Mouse (Mus musculus) CH12.LX (cell line): ENCODE data around the gene Cdc14b. TPM values are rescaled to one million over a fixed set of nuclear protein-coding genes. Genes with fewer than 3 reads are reported as not detected.

Experiments
- DNase-seq: peaks from one replicate; pipeline ENCODE4 v3.0.0-alpha.2; 2013; ENCODE audit errors: extremely low read depth
- H3K27ac ChIP-seq: 2 replicates; pipeline ENCODE4 v1.5.1; 2012; ENCODE audit warnings: low read depth, mild to moderate bottlenecking, control low read depth, moderate library complexity; ENCODE audit not compliant: insufficient read depth
- H3K27me3 ChIP-seq: replicated peaks from 2 replicates; pipeline ENCODE3; 2012; ENCODE audit warnings: inconsistent platforms
- H3K36me3 ChIP-seq, 2 experiments: replicated peaks in 1 of 2; 2 replicates each; pipeline versions ENCODE3 to v1.6.1; 2012; ENCODE audit warnings: inconsistent platforms in 1 of 2, low read length in 1 of 2, mild to moderate bottlenecking in 1 of 2, mixed read lengths in 1 of 2, moderate library complexity in 1 of 2; ENCODE audit not compliant: control insufficient read depth in 1 of 2, insufficient read depth in 1 of 2
- H3K4me1 ChIP-seq, 2 experiments: 2 replicates each; pipeline ENCODE4 v1.6.1; 2012; ENCODE audit warnings: inconsistent platforms in 1 of 2, moderate library complexity in 1 of 2; ENCODE audit not compliant: insufficient read depth in 2 of 2, control insufficient read depth in 1 of 2
- H3K4me2 ChIP-seq: 2 replicates; pipeline ENCODE4 v1.6.1; 2012; ENCODE audit warnings: low read depth, mild to moderate bottlenecking, control low read depth; ENCODE audit not compliant: poor library complexity, insufficient read depth, severe bottlenecking
- H3K4me3 ChIP-seq, 3 experiments: fragments of 150-350 bp in 1 of 3; sonication (generic) in 1 of 3; replicated peaks in 1 of 3; 2 replicates each; pipeline versions ENCODE3 to v1.5.1; 2011 to 2012; ENCODE audit warnings: low read depth in 2 of 3, low read length in 2 of 3, mild to moderate bottlenecking in 2 of 3, moderate library complexity in 2 of 3, control low read depth in 1 of 3, improper control_type of control experiment in 1 of 3, inconsistent platforms in 1 of 3, mixed read lengths in 1 of 3; ENCODE audit not compliant: poor library complexity in 1 of 3
- H3K79me2 ChIP-seq: replicated peaks from 2 replicates; pipeline ENCODE4 v1.6.1; 2012; ENCODE audit warnings: mild to moderate bottlenecking, moderate library complexity; ENCODE audit not compliant: control insufficient read depth, poor library complexity, insufficient read depth, severe bottlenecking; ENCODE audit errors: extremely low read depth
- H3K9ac ChIP-seq: 2 replicates; pipeline ENCODE4 v1.6.1; 2012; ENCODE audit warnings: low read depth, mild to moderate bottlenecking, control low read depth, moderate library complexity; ENCODE audit not compliant: insufficient read depth
- H3K9me3 ChIP-seq: replicated peaks from 2 replicates; pipeline ENCODE3; 2012; ENCODE audit warnings: low read length, inconsistent platforms, mixed read lengths
- BHLHE40 ChIP-seq: IDR thresholded peaks from 2 replicates; pipeline ENCODE4 v1.6.1; 2011; ENCODE audit warnings: mild to moderate bottlenecking, low read depth, low read length, improper control_type of control experiment
- CHD2 ChIP-seq: IDR thresholded peaks from 2 replicates; pipeline ENCODE4 v1.6.1; 2011; ENCODE audit warnings: low read length, improper control_type of control experiment
- CTCF ChIP-seq, 2 experiments: IDR thresholded peaks in 1 of 2; conservative IDR thresholded peaks in 1 of 2; 2 replicates each; pipeline ENCODE4 v1.5.1; 2011 to 2012; ENCODE audit warnings: low read depth in 2 of 2, low read length in 2 of 2, improper control_type of control experiment in 1 of 2, inconsistent platforms in 1 of 2, mild to moderate bottlenecking in 1 of 2, moderate library complexity in 1 of 2
- E2F4 ChIP-seq: IDR thresholded peaks from 2 replicates; pipeline ENCODE4 v1.6.1; 2011; ENCODE audit warnings: low read depth, low read length, improper control_type of control experiment; ENCODE audit not compliant: insufficient replicate concordance
- ETS1 ChIP-seq: conservative IDR thresholded peaks from 2 replicates; pipeline ENCODE4 v1.6.1; 2012; ENCODE audit warnings: low read depth, mild to moderate bottlenecking, inconsistent platforms, low read length, improper control_type of control experiment, moderate library complexity
- GABPA ChIP-seq: IDR thresholded peaks from 2 replicates; pipeline ENCODE4 v1.6.1; 2012; ENCODE audit warnings: low read depth, low read length, improper control_type of control experiment, inconsistent platforms; ENCODE audit not compliant: insufficient replicate concordance
- IRF4 ChIP-seq: IDR thresholded peaks from 2 replicates; pipeline ENCODE4 v1.6.1; 2014; ENCODE audit warnings: low read depth, mild to moderate bottlenecking, inconsistent platforms, low read length, improper control_type of control experiment
- JUND ChIP-seq: conservative IDR thresholded peaks from 2 replicates; pipeline ENCODE4 v1.6.1; 2011; ENCODE audit warnings: low read depth, low read length, improper control_type of control experiment
- MAX ChIP-seq: IDR thresholded peaks from 2 replicates; pipeline ENCODE4 v1.6.1; 2011; ENCODE audit warnings: low read length, improper control_type of control experiment
- MYC ChIP-seq: IDR thresholded peaks from 2 replicates; pipeline ENCODE4 v1.6.1; 2011; ENCODE audit warnings: low read depth, mild to moderate bottlenecking, improper control_type of control experiment, low read length
- NELFE ChIP-seq: IDR thresholded peaks from 2 replicates; pipeline ENCODE4 v1.6.1; 2011; ENCODE audit warnings: low read depth, low read length, improper control_type of control experiment
- NRF1 ChIP-seq: IDR thresholded peaks from 2 replicates; pipeline ENCODE4 v1.6.1; 2014; ENCODE audit warnings: low read depth, mild to moderate bottlenecking, inconsistent platforms, low read length, improper control_type of control experiment, moderate library complexity
- PAX5 ChIP-seq: IDR thresholded peaks from 2 replicates; pipeline ENCODE4 v1.6.1; 2012; ENCODE audit warnings: low read length, inconsistent platforms, mixed read lengths
- RAD21 ChIP-seq: IDR thresholded peaks from 2 replicates; pipeline ENCODE4 v1.6.1; 2011; ENCODE audit warnings: low read depth, mild to moderate bottlenecking, low read length, improper control_type of control experiment, moderate library complexity
- RCOR1 ChIP-seq: conservative IDR thresholded peaks from 2 replicates; pipeline ENCODE4 v1.6.1; 2012; ENCODE audit warnings: low read depth, mild to moderate bottlenecking, inconsistent platforms, low read length, improper control_type of control experiment
- SMC3 ChIP-seq: IDR thresholded peaks from 2 replicates; pipeline ENCODE4 v1.6.1; 2011; ENCODE audit warnings: low read depth, low read length, improper control_type of control experiment
- TCF12 ChIP-seq: IDR thresholded peaks from 2 replicates; pipeline ENCODE4 v1.6.1; 2014; ENCODE audit warnings: low read depth, mild to moderate bottlenecking, inconsistent platforms, low read length, improper control_type of control experiment
- UBTF ChIP-seq: IDR thresholded peaks from 2 replicates; pipeline ENCODE4 v1.6.1; 2012; ENCODE audit warnings: low read depth, mild to moderate bottlenecking, inconsistent platforms, low read length, improper control_type of control experiment, moderate library complexity
- ZC3H11A ChIP-seq: IDR thresholded peaks from 2 replicates; pipeline ENCODE4 v1.6.1; 2012; ENCODE audit warnings: low read depth, mild to moderate bottlenecking, inconsistent platforms, low read length, improper control_type of control experiment
- ZMIZ1 ChIP-seq: IDR thresholded peaks from 2 replicates; pipeline ENCODE4 v1.6.1; 2012; ENCODE audit warnings: low read depth, mild to moderate bottlenecking, inconsistent platforms, low read length, improper control_type of control experiment
- ZNF384 ChIP-seq: IDR thresholded peaks from 2 replicates; pipeline ENCODE4 v1.6.1; 2012; ENCODE audit warnings: low read depth, low read length, improper control_type of control experiment, inconsistent platforms
- dilution Hi-C: fragments of 300-500 bp; cut with MboI; formaldehyde crosslinking; loops from 2 replicates; pipeline ENCODE4 v1.14.3; 2020; ENCODE audit warnings: low sequenced_read_pairs; ENCODE audit not compliant: extremely low pct_unique_long_range_greater_than_20kb, extremely low pct_ligation_motif_present
- in situ Hi-C: fragments of 300-500 bp; cut with MboI; formaldehyde crosslinking; loops from 3 replicates; pipeline ENCODE4 v1.14.3; 2019; ENCODE audit warnings: low sequenced_read_pairs, low pct_ligation_motif_present, low pct_unique_long_range_greater_than_20kb, mixed read lengths
- polyA plus RNA-seq: library from polyadenylated mRNA; unstranded; fragments of >175 nt; gene quantifications from 2 replicates; pipeline ENCODE4 v1.2.1, GENCODE M21; 2012; ENCODE audit warnings: low read depth; ENCODE audit not compliant: insufficient read length
- total RNA-seq, 2 experiments: library from RNA; depleted of rRNA; stranded (reverse); fragments of 300-350 nt in 1 of 2; fragments of >200 nt in 1 of 2; gene quantifications; 2 replicates each; pipeline ENCODE4 v1.2.3; 2012 to 2014

The Cdc14b gene
- total and polyA plus RNA-seq, 3 experiments, result 2.7 to 5.5 (median 4.6) TPM

DNA sequence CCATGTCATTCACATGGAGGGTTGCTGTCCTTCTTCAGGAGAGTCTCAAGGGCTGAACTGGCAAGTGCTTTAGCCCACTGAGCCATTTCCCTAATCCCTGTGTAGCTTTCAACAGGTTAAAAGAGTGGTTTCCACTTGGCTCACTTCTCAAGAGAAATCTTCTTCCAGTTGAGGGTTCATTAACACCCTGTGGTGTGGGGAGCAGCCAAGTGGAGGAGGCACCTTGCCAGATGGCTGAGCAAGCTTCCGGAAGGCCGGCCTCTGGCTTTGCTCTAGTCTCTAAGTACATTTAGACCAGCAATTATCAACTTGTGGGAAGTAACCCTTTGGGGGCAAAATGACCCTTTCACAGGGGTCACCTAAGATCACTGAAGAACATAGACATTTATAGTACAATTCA, 43.3 kb upstream of the Cdc14b start:
- Histone ChIP-seq H3K9ac (no peak overlapping the region), H3K4me3 (no peak overlapping the region), H3K9me3 (no peaks in the 10 kb centered on the region), H3K79me2 (no peaks in the 10 kb centered on the region), H3K27ac (no peak overlapping the region), H3K4me2 (no peak overlapping the region), H3K36me3 (no peaks in the 10 kb centered on the region), H3K27me3 (peaks cover 2% of the 10 kb centered on the region), H3K4me1 (peaks cover 0 to 3% of the 10 kb centered on the region in 2 experiments; a peak in 1 of 4 replicates)
- DNase-seq, result no peak
- in situ Hi-C loops, result loop anchor here (5.0 to 10.0 kb wide), 2 partner anchors 124 to 134 kb away; no protein-coding TSS in a partner anchor
- dilution Hi-C loops, result no loop called here
- no peak for TF ChIP-seq IRF4
- TF ChIP-seq NELFE, result no peak
- no peak for TF ChIP-seq CHD2
- TF ChIP-seq UBTF, result no peak
- no peak for TF ChIP-seq ZNF384
- TF ChIP-seq TCF12, result no peak
- no peak for TF ChIP-seq RAD21
- no peak for TF ChIP-seq GABPA
- TF ChIP-seq E2F4, result no peak
- no peak for TF ChIP-seq ZC3H11A
- no peak for TF ChIP-seq NRF1
- no peak for TF ChIP-seq MYC
- no peak for TF ChIP-seq RCOR1
- no peak for TF ChIP-seq BHLHE40

DNA sequence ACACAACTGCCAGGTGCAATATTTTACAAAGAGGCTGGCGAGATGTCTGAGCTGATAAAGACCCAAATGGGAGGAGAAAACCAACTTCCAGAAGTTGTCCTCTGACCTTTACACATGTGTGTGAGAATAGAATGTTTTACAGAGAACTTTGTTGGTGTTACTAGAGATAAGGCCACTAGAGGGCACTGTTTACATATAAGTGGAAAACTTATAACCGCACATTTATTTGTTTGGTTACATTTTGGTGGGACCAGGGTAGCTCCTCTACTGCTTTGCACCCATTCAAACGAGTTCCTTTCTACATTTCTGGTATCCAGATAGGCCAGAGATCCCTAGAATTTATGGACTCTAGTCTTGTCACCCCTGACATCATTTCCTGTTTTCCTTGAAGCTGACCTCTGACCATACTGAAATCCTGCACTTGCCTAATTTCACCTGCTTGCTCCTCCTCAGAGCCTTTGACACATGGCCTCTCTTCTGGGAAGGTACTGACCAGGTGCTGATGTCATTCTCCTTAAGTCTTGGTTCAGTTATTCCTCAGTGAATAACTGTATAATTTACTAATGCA, 40.5 kb upstream of the Cdc14b start:
- no peaks in the 10 kb centered on the region for H3K9me3 ChIP-seq
- TF ChIP-seq JUND (0 out of 2 replicates have a peak, but pooled peaks have one; percentile 44), ETS1 (no peak), PAX5 (no peak), SMC3 (peak; percentile 38), E2F4 (no peak), ZMIZ1 (no peak), RAD21 (peak; percentile 85), CTCF (conservative IDR thresholded peaks at IDR 0.05 in 1 of 2, IDR thresholded peaks at IDR 0.05 in 1 of 2; ENCODE audit: low read depth in 2 of 2, low read length in 2 of 2) (peak; percentile 33 to 76; a peak in 3 of 4 replicates), UBTF (no peak), MAX (no peak)
- TF ChIP-seq, all 38 proteins: peak for 4
- Histone ChIP-seq H3K9ac (no peak overlapping the region), H3K4me2 (peak overlapping the region; percentile 44; the same call in 1 of the 2 replicates), H3K4me3 (no peak overlapping the region), H3K36me3 (no peaks in the 10 kb centered on the region), H3K4me1 (peaks cover 0 to 14% of the 10 kb centered on the region in 2 experiments; a peak in 3 of 4 replicates), H3K27ac (no peak overlapping the region), H3K79me2 (no peaks in the 10 kb centered on the region), H3K27me3 (peaks cover 2% of the 10 kb centered on the region)
- in situ Hi-C loops (loop anchor here (5.0 to 10.0 kb wide), 2 partner anchors 127 to 131 kb away; no protein-coding TSS in a partner anchor), dilution Hi-C loops (no loop called here)
- peak; percentile 60 for DNase-seq
